Mouse (Mus musculus) ES-E14 (cell line): ENCODE data around the gene Myo7a. TPM values are rescaled to one million over a fixed set of nuclear protein-coding genes. Genes with fewer than 3 reads are reported as not detected.

ENCODE experiments used
- DNase-seq: peaks from one replicate; pipeline ENCODE4 v3.0.0-alpha.2; 2013; ENCODE audit warnings: low read depth, low spot score
- H3K27ac ChIP-seq: 2 replicates; pipeline ENCODE4 v1.5.1; 2012; ENCODE audit warnings: low read depth, mild to moderate bottlenecking, low read length, moderate library complexity, mixed read lengths; ENCODE audit not compliant: poor library complexity, insufficient read depth, severe bottlenecking
- H3K36me3 ChIP-seq: 2 replicates; pipeline ENCODE4 v1.6.1; 2012; ENCODE audit warnings: mild to moderate bottlenecking, low read length, moderate library complexity, mixed read lengths; ENCODE audit not compliant: control insufficient read depth, poor library complexity, insufficient read depth, severe bottlenecking
- H3K4me1 ChIP-seq, 2 experiments: fragments of 150-350 bp in 1 of 2; sonication (generic) in 1 of 2; 2 replicates each; pipeline ENCODE4 v1.6.1; 2012; ENCODE audit warnings: low read length in 2 of 2, mild to moderate bottlenecking in 1 of 2, mixed read lengths in 1 of 2; ENCODE audit not compliant: control insufficient read depth in 2 of 2, insufficient read depth in 2 of 2, poor library complexity in 1 of 2
- H3K4me3 ChIP-seq, 2 experiments: fragments of 150-350 bp in 1 of 2; sonication (generic) in 1 of 2; 2 replicates each; pipeline ENCODE4 v1.5.1; 2012; ENCODE audit warnings: low read length in 2 of 2, low read depth in 1 of 2, mild to moderate bottlenecking in 1 of 2, mixed read lengths in 1 of 2; ENCODE audit not compliant: insufficient read depth in 1 of 2, poor library complexity in 1 of 2, severe bottlenecking in 1 of 2
- H3K9ac ChIP-seq: 2 replicates; pipeline ENCODE4 v1.6.1; 2012; ENCODE audit warnings: low read depth, mild to moderate bottlenecking, low read length, mixed read lengths; ENCODE audit not compliant: poor library complexity, insufficient read depth, severe bottlenecking
- H3K9me3 ChIP-seq: fragments of 150-350 bp; sonication (generic); 2 replicates; pipeline ENCODE4 v1.6.1; 2012; ENCODE audit warnings: low read depth, mild to moderate bottlenecking, low read length; ENCODE audit not compliant: control insufficient read depth, insufficient read depth
- CHD2 ChIP-seq: IDR thresholded peaks from 2 replicates; pipeline ENCODE4 v1.6.1; 2014; ENCODE audit warnings: mild to moderate bottlenecking, low read depth, low read length, inconsistent platforms
- HCFC1 ChIP-seq: IDR thresholded peaks from 2 replicates; pipeline ENCODE4 v1.6.1; 2012; ENCODE audit warnings: low read length, inconsistent platforms, borderline replicate concordance; ENCODE audit not compliant: insufficient read depth
- MAFK ChIP-seq: IDR thresholded peaks from 2 replicates; pipeline ENCODE4 v1.6.1; 2014; ENCODE audit warnings: mild to moderate bottlenecking, low read depth, low read length, inconsistent platforms; ENCODE audit not compliant: insufficient read depth
- ZC3H11A ChIP-seq: IDR thresholded peaks from 2 replicates; pipeline ENCODE4 v1.6.1; 2012; ENCODE audit warnings: low read depth, mild to moderate bottlenecking, inconsistent platforms, low read length, borderline replicate concordance
- ZNF384 ChIP-seq: IDR thresholded peaks from 2 replicates; pipeline ENCODE4 v1.6.1; 2012; ENCODE audit warnings: low read depth, low read length, inconsistent platforms
- in situ Hi-C, 2 experiments: fragments of 600-800 bp; cut with MboI; formaldehyde crosslinking; loops; one replicate each; pipeline ENCODE4 v1.15.1; 2025; ENCODE audit warnings: low sequenced_read_pairs in 2 of 2, inconsistent platforms in 1 of 2; ENCODE audit not compliant: unreplicated experiment in 2 of 2
- total RNA-seq: library from RNA; depleted of rRNA; stranded (reverse); fragments of 300-350 nt; gene quantifications from 2 replicates; pipeline ENCODE4 v1.2.3, GENCODE M21; 2012

Gene Myo7a
- total RNA-seq, 1 experiment = 1.8 TPM

- no peaks in the 10 kb centered on the region; the same call in 1 of the 2 replicates for H3K36me3 ChIP-seq
- H3K27ac ChIP-seq = no peak overlapping the region
- no peaks in the 10 kb centered on the region for H3K9me3 ChIP-seq
- H3K4me1 ChIP-seq = peaks cover 0 to 4% of the 10 kb centered on the region in 2 experiments; a peak in 1 of 4 replicates
- DNase-seq = no peak
- H3K4me3 ChIP-seq = no peak overlapping the region
- H3K9ac ChIP-seq = no peak overlapping the region
- in situ Hi-C loops = no loop called here
- TF ChIP-seq MAFK = no peak
- TF ChIP-seq ZNF384 = no peak
- no peak for TF ChIP-seq ZC3H11A
- TF ChIP-seq HCFC1 = no peak
- TF ChIP-seq CHD2 = no peak
Measured at GRCm38 (mm10) chr7:98137583-98137982, 18.3 kb upstream of the Myo7a start.

- peak; percentile 36 for DNase-seq
- TF ChIP-seq ZNF384 (no peak), HCFC1 (no peak), ZC3H11A (no peak), MAFK (no peak), CHD2 (no peak)
- Histone ChIP-seq H3K4me1 (no peaks in the 10 kb centered on the region), H3K36me3 (peaks cover 6% of the 10 kb centered on the region; the same call in 1 of the 2 replicates), H3K9me3 (no peaks in the 10 kb centered on the region), H3K9ac (no peak overlapping the region), H3K4me3 (no peak overlapping the region), H3K27ac (no peak overlapping the region)
- in situ Hi-C loops = no loop called here
Measured at GRCm38 (mm10) chr7:98131751-98132150, 12.4 kb upstream of the Myo7a start.

GRCm38 (mm10) chr7:98125473-98125872 is 6.1 kb upstream of the Myo7a start:
- H3K4me3 ChIP-seq = no peak overlapping the region
- peaks cover 0 to under 1% of the 10 kb centered on the region in 2 experiments; a peak in 1 of 4 replicates for H3K4me1 ChIP-seq
- H3K36me3 ChIP-seq = peaks cover 10% of the 10 kb centered on the region; the same call in 1 of the 2 replicates
- TF ChIP-seq CHD2 = no peak
- TF ChIP-seq ZNF384 = no peak
- TF ChIP-seq MAFK = no peak
- TF ChIP-seq ZC3H11A = no peak
- no peak for TF ChIP-seq HCFC1
- in situ Hi-C loops = no loop called here
- peak; percentile 56 for DNase-seq
- H3K27ac ChIP-seq = no peak overlapping the region
- H3K9me3 ChIP-seq = no peaks in the 10 kb centered on the region
- no peak overlapping the region for H3K9ac ChIP-seq

- Histone ChIP-seq H3K4me3 (no peak overlapping the region), H3K9ac (no peak overlapping the region), H3K27ac (no peak overlapping the region), H3K9me3 (no peaks in the 10 kb centered on the region), H3K4me1 (peaks cover 0 to 2% of the 10 kb centered on the region in 2 experiments; a peak in 1 of 4 replicates), H3K36me3 (peaks cover 10% of the 10 kb centered on the region; the same call in 1 of the 2 replicates)
- in situ Hi-C loops = no loop called here
- no peak for DNase-seq
- TF ChIP-seq HCFC1 = no peak
- TF ChIP-seq CHD2 = no peak
- no peak for TF ChIP-seq MAFK
- no peak for TF ChIP-seq ZNF384
- no peak for TF ChIP-seq ZC3H11A
Measured at GRCm38 (mm10) chr7:98124701-98125100, 5.4 kb upstream of the Myo7a start.
